Mouse (Mus musculus) layer of hippocampus, adult 9-11 months (tissue): Measurements from ENCODE around the gene Prm2.
A peak's percentile ranks its signal among the peaks of the same experiment; 100 is the strongest.

Experiments used
- DNase-seq: peaks from one replicate; pipeline ENCODE4 v3.0.0; 2022

Prm2 gene

DNA sequence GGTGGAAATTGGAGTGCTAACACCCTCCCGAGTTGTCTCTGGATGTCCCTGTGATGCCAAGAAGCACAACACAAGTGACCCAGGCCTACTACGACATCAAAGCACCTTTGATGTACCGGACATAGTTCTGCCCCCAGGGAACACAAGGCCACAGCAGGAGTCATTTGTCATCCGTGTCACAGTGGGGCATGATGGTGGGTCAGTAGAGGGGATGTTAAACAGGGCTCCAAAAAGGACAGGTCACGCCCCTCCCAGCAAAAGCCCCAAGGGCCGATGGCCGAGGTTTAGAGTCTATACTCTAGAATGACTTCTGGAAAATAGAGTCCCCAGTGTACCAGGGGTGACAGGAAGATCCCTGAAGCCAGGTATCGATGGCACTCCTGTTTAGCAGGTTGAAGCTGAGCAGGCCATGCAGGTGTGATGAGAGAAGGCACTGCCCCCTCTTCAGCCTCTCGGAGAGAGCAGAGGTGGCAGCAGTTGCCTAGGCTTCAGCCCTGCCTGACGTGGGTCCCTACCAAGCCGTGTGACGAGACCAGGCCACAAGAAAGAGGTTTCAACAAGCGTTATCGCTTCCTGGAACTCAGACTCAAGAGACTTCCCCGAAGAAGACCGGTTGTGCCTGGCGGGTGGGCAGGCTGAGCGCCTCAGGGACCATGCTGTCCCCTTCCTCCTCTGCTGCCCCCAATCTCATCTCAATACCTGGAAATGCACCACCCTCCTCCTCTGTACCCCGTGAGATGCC lies 24.0 kb downstream of the Prm2 start:
- DNase-seq, result no peak

DNA sequence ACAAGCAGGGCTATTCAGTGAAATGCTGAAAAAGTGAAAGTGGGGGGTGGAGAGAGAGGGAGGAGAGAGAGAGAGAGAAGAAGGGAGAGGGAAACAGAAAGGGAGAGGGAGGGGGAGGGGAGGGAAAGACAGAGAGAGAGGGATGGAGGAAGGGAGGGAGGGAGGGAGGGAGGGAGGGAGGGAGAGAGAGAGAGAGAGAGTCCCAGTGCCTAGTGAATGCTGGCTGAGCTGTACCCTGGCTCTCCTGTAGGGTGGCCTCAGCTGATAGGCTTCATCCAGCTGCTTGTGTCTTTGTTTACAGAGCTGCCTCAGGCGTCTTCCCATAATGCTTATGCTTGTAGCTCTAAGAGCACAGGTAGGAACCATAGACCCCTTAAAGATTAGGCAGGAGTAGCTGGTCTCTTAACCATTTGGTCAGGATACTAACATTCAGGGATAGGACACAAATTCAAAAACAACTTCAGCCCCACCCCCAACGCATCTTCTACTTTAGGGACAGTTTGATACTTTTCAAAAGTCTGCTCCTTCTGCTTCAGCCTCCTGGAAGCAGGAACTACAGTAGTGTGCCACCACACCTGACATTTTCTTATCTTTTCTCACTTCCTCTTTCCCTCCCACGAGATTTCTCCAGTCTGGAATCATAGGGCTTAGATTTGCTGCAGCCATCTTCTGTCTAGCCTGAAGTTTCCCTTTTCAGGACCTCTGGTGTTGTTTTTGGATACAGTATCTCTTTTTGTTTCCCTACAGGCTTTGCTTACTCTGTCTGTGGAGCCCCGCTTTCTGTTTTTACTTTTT lies 25.2 kb downstream of the Prm2 start:
- no peak for DNase-seq

DNA sequence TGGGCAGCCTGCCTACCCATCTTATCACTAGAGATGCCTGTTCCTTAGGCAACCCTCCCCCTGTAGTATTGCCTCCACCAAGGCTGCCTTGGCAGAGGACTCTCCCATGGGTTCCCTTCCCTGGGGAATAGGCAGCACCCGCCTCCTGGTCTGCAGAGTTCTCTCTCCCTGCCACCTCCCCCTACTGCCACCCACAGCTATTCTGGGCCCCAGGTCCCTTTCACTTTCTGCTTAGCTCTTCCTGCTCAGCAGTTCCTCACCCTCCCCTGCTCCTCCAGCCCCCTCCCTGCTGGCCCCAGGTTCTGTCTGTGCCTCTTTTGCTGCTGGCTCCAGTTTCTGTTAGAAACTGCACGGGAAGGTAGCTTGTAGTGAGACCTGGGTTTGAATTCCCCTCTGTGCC lies 26.3 kb downstream of the Prm2 start:
- DNase-seq, result no peak

DNA sequence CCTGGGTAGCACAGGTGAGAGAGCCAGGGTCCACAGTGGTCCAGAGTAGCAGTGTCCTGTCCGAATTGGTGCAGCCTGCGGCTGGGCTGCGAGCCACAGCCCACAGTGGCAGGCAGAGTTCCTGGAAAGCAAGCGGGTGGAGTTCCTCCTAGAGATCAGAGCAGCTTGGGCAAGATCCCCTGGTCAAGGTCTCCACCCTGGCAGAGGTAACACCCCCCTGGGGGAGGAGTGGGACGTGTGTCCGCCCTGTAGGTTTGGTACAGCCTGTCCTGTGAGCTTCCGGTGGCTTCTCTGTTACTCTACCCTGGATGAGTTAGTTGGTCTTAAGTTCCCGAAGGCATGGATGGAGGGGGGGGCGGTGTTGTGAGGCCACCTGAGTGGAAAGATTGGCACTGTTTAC lies 27.1 kb downstream of the Prm2 start:
- no peak for DNase-seq

DNA sequence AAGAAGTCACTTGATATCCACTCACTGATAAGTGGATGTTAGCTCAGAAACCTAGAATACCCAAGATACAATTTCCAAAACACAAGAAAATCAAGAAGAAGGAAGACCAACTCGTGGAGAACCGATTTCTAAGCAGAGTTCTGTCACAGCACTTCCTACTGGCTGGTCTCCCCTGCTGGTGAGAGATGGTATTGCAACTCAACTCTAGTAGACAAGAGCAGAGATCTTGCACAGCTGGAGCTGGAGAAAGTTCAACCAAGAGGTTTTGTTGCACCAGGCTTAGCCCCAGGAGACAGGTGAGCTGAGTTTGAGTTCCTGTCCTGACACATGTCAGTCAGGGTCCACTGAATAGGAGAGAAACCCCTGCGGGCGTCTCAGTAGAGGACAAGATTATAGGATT lies 28.8 kb downstream of the Prm2 start:
- DNase-seq, result peak; percentile 42

DNA sequence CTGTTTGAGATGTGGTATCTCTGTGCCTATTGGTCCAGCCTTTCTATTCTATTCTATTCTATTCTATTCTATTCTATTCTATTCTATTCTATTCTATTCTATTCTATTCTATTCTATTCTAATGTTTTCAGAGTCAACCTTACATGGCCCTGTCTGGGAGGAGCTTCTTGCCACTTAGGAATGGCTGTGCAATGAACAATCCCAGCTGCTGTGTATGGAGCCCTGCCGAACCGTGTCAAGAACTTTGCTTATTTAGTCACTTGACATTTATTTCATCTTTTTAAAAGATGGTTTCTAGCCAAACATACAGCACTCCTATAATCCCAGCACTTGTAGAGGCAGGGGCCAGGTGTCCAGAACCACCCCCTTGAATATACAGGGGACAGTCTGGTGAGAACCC lies 31.6 kb downstream of the Prm2 start:
- DNase-seq, result no peak

DNA sequence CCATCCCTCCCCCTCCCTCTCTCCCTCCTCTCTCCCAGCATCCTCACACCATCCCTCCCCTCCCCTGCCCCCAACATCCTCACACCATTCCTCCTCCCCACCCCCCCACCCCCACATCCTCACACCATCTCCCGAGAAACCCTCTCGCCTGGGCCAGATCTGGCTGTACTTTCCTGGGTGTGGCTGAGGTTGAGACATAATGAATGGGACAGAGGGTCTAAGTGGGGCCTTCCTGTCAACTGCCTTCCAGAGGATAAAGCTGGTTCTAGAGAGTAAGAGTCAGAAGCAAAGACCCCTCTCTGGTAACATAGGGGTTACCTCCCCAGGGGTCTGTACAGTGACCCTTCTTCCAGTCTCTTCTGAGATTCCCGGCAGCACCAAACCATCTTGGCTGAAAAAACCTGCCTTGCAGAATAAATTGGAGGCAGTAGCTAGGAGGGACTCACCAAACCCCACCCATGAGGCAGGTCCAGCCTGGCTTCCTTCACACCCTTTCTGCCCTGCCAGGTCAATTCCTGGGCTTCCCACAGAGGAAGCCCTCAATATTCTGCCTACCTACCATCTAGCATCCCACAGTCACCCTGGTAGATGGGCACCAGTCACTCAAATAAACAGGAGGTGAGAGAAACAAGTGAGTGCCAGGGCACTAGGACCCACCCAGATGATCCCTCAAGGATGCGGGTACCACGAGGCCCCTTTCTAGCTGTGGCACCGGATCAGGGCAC lies 32.2 kb downstream of the Prm2 start:
- DNase-seq, result no peak

DNA sequence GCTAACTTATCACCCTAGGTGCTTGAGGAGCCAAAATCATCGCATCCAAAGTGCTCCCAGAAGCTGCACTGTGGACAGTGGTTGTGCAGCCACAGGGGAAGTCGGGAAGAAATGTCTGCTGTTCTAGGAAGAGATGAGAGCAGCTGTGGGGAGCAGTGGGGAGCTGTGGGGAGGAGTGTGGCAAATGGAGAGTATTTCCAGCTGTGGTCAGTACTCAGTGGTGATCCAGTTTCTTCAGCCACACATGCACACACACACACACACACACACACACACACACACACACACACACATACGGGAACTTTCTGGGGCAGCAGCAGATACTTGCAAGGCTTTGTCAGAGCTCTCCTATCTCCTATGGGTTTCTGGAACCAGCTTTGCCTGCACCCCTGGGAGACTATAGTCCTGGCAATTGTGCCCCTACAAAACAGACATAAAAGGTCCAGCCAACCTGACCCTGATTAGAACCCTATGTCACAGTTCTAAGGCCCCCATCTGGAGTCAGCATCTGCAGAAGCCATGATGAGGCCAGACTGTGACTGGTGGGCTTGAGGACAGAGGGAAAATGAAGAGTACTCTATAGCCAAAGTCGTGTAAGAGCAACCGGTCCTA lies 33.3 kb downstream of the Prm2 start:
- no peak for DNase-seq

DNA sequence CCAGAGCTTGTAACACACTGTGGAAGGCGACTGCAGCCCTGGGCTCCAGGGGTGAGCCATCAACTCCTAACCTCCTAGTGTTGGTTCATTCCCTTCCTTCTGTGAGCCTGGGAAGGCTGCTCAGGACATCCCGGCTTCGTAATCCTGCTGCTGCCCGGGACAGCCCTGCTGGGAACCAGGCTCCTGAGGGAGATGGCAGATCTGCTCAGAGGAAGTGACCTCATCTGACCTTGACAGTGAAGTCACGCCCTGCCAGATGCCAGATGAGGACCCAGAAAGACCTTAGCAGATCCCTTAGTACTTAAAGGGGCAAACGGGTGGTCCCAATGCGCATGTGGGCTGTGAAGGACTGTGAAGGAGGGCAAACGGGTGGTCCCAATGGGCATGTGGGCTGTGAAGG lies 34.8 kb downstream of the Prm2 start:
- no peak for DNase-seq

DNA sequence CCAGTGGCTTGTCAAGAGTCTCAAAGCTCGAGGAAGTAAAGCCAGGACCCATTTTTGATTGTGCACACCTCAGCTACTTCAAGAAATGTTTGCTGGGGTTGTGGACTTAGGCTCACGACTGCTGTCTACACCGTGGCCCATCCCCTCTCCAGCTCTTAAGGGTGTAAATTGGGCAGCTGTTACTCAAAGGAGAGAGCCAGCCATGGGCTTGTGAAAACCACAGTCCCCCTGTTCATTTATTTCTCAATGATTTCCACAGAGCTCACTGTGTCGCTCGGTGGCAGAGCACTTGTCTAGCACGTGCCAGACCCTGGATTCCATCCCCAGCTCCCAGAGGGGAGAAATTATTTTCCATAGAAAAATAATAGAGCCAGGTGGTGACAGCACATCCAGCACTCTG lies 39.8 kb downstream of the Prm2 start:
- no peak for DNase-seq

DNA sequence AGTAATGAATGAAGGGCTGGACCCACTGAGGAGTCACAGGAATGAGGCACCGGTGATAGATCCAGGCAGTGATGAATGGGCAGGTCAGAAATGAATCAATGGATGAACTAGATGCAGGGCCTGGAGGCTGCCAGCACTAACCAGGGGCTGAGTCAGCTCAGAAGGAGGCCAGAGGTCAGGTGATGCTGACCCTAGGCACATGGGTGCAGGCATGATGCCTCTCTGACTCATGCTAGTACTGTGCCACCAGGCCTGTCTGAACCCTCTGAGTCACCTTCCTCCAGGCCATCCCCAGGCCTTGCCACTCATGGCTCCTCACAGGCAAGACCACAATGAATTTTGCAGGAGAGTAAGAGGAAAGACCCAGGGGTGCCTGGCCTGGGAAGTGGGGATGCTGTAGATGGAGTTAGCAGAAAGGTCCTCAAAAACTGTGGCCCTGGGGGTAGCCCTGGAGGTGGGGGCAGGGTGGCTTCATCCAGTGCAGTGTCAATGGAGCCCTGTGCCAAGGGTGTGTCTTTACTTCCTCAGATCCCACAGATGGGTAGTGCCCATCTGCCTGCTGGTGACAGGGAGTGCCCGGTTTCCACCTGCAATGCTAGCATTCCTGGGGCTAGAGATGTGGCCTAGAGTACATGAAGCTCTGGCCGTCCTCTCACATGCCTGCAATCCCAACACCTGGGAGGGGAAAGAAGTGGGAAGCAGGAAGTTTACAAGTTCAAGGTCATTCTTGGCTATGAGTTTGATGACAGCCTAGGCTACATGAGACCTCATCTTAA lies 41.2 kb downstream of the Prm2 start:
- no peak for DNase-seq

DNA sequence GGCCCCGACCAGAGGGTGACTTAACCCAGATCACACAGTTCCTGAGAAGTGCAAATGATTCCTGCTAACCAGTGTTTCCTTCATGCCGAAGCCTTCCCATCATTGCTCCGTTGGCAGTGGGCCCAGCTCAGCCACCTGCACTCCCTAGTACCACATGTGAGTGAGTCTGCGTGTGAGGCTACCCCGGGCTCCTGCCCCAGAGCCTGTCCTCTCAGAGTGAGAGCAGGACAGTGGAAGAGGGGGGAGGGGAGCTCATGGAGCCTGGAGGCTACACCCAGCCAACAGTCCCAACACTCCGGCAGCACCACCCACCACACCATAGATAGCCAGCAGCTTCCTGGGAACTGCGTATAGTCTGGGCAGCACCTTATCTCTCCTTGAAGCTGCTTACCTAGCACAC lies 46.1 kb downstream of the Prm2 start:
- no peak for DNase-seq

DNA sequence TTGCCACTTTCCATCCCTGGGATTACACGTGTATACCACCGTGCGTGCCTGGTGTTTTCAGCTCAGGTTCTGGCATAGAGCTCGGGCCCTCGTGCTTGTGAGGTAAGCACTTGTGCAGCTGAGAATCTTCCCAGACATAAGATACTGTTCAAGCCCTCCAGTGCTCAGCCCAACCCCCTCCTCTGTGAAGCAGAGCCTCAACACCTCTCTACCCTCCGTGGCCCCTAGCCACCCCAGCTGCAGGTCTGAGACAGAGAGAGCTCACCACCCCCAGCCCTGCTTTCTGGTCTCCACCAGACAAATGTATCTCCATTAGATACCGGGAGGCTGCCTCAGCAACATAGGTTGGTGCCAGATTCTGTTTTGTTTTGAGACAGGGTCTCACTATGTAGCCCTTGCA lies 46.7 kb downstream of the Prm2 start:
- DNase-seq, result no peak
